Mouse (Mus musculus) embryo, embryonic 11.5 days (tissue): ENCODE measurements around the gene Vasn.
"Not testable (repeated sequence)": the region's sequence is repeated elsewhere in the genome, so short reads cannot be mapped to it uniquely, and the experiment has no call there.

Source experiments
- DNase-seq: peaks from one replicate; pipeline ENCODE4 v3.0.0-alpha.2; 2012; ENCODE audit warnings: low read depth, low spot score

Vasn gene

GRCm38 (mm10) chr16:4665726-4666125, 26.0 kb downstream of the Vasn start:
- DNase-seq: no peak

GRCm38 (mm10) chr16:4667190-4667808, 27.6 kb downstream of the Vasn start:
- peak; percentile 87 for DNase-seq

GRCm38 (mm10) chr16:4670317-4670716, 30.6 kb downstream of the Vasn start:
- no peak for DNase-seq

- no peak for DNase-seq
Measured at GRCm38 (mm10) chr16:4674091-4674490, 34.4 kb downstream of the Vasn start.

- DNase-seq: no peak
Measured at GRCm38 (mm10) chr16:4676836-4677235, 37.1 kb downstream of the Vasn start.

GRCm38 (mm10) chr16:4678080-4678479, 38.3 kb downstream of the Vasn start:
- DNase-seq: no peak

- peak; percentile 88 for DNase-seq
Measured at GRCm38 (mm10) chr16:4679121-4680018, 39.6 kb downstream of the Vasn start, which contains the start of gene Coro7. TSS of gene Coro7 (minus strand) at chr16:4679777.

GRCm38 (mm10) chr16:4680922-4681455, 41.2 kb downstream of the Vasn start:
- not testable (repeated sequence) for DNase-seq

GRCm38 (mm10) chr16:4682628-4683179, 43.0 kb downstream of the Vasn start:
- no peak for DNase-seq

- no peak for DNase-seq
Measured at GRCm38 (mm10) chr16:4683193-4683580, 43.4 kb downstream of the Vasn start.

GRCm38 (mm10) chr16:4683581-4684456, 44.1 kb downstream of the Vasn start:
- peak; percentile 92 for DNase-seq

- DNase-seq: no peak
Measured at GRCm38 (mm10) chr16:4684457-4684791, 44.7 kb downstream of the Vasn start.

GRCm38 (mm10) chr16:4689371-4689770, 49.6 kb downstream of the Vasn start:
- DNase-seq: not testable (repeated sequence)
